Mouse (Mus musculus) testis, adult 2 months (tissue): Measurements from ENCODE around the gene Emp1. TPM values are rescaled to one million over a fixed set of nuclear protein-coding genes. Genes with fewer than 3 reads are reported as not detected.
A peak's percentile ranks its signal among the peaks of the same experiment; 100 is the strongest.

Experiments
- H3K27ac ChIP-seq: fragments of 200-500 bp; 2 replicates; pipeline ENCODE4 v1.5.1; 2012; ENCODE audit warnings: low read depth, low read length; ENCODE audit not compliant: control insufficient read depth, insufficient read depth
- H3K27me3 ChIP-seq: fragments of 200-500 bp; 2 replicates; pipeline ENCODE4 v1.6.1; 2012; ENCODE audit warnings: mild to moderate bottlenecking, low read length, moderate library complexity; ENCODE audit not compliant: control insufficient read depth, insufficient read depth
- H3K36me3 ChIP-seq: fragments of 200-500 bp; 2 replicates; pipeline ENCODE4 v1.6.1; 2012; ENCODE audit warnings: mild to moderate bottlenecking, low read length; ENCODE audit not compliant: control insufficient read depth, insufficient read depth
- H3K4me1 ChIP-seq: fragments of 200-500 bp; 2 replicates; pipeline ENCODE4 v1.6.1; 2012; ENCODE audit warnings: low read length; ENCODE audit not compliant: control insufficient read depth, insufficient read depth
- H3K4me3 ChIP-seq: fragments of 200-500 bp; 2 replicates; pipeline ENCODE4 v1.5.1; 2012; ENCODE audit warnings: low read depth, mild to moderate bottlenecking, low read length, moderate library complexity, mixed read lengths; ENCODE audit not compliant: control insufficient read depth
- CTCF ChIP-seq: fragments of 200-500 bp; IDR thresholded peaks from 2 replicates; pipeline ENCODE4 v1.5.1; 2012; ENCODE audit warnings: low read depth, mild to moderate bottlenecking, inconsistent platforms, low read length, moderate library complexity; ENCODE audit not compliant: control insufficient read depth, insufficient read depth, insufficient replicate concordance
- POLR2A ChIP-seq: fragments of 200-500 bp; IDR thresholded peaks from 2 replicates; pipeline ENCODE4 v1.6.1; 2012; ENCODE audit warnings: low read depth, mild to moderate bottlenecking, inconsistent platforms, low read length, moderate library complexity; ENCODE audit not compliant: control insufficient read depth
- polyA plus RNA-seq: library from polyadenylated mRNA; depleted of rRNA; stranded (reverse); fragments of >200 nt; gene quantifications from 2 replicates; pipeline ENCODE4 v1.2.3, GENCODE M21; 2012

The Emp1 gene
- polyA plus RNA-seq, 1 experiment, result 3.2 TPM

GRCm38 (mm10) chr6:135364041-135364745, 1.8 kb downstream of the Emp1 start:
- Histone ChIP-seq H3K36me3 (no peaks in the 10 kb centered on the region), H3K27ac (peak overlapping the region; percentile 73), H3K4me3 (no peak overlapping the region), H3K27me3 (no peaks in the 10 kb centered on the region), H3K4me1 (peaks cover 8% of the 10 kb centered on the region)
- TF ChIP-seq CTCF (no peak), POLR2A (no peak)

DNA sequence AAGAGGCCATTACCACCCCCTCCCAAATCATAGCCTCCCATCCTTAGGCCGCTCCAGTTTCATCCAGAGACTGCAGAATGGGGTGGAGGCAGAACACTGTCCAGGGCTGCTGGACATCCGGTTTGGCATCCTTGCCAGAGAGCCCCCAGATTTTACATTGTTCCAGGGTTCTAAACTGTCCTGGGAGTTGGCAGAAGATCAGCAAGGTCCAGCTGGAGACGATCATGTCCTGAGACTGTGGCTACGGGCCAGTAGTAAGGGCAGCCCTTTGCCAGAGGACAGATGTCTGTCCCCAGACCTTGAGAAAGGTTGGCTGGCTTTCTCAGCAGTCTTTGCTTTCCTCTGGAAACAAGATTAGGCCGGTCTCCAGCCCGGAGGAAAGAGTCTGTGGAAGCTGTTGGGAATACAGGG, 2.6 kb downstream of the Emp1 start:
- H3K27me3 ChIP-seq, result no peaks in the 10 kb centered on the region
- H3K36me3 ChIP-seq, result no peaks in the 10 kb centered on the region
- no peak overlapping the region for H3K4me3 ChIP-seq
- peak overlapping the region; percentile 14 for H3K27ac ChIP-seq
- peaks cover 8% of the 10 kb centered on the region for H3K4me1 ChIP-seq
- TF ChIP-seq CTCF, result no peak
- TF ChIP-seq POLR2A, result no peak

GRCm38 (mm10) chr6:135365614-135366013, 3.3 kb downstream of the Emp1 start:
- Histone ChIP-seq H3K4me1 (peaks cover 8% of the 10 kb centered on the region), H3K27me3 (no peaks in the 10 kb centered on the region), H3K4me3 (no peak overlapping the region), H3K36me3 (no peaks in the 10 kb centered on the region), H3K27ac (no peak overlapping the region)
- TF ChIP-seq CTCF, result no peak
- no peak for TF ChIP-seq POLR2A

- Histone ChIP-seq H3K4me3 (no peak overlapping the region), H3K27ac (no peak overlapping the region), H3K27me3 (no peaks in the 10 kb centered on the region), H3K36me3 (no peaks in the 10 kb centered on the region), H3K4me1 (peaks cover 8% of the 10 kb centered on the region)
- TF ChIP-seq POLR2A (no peak), CTCF (no peak)
Measured at GRCm38 (mm10) chr6:135368230-135368629, 5.9 kb downstream of the Emp1 start.

DNA sequence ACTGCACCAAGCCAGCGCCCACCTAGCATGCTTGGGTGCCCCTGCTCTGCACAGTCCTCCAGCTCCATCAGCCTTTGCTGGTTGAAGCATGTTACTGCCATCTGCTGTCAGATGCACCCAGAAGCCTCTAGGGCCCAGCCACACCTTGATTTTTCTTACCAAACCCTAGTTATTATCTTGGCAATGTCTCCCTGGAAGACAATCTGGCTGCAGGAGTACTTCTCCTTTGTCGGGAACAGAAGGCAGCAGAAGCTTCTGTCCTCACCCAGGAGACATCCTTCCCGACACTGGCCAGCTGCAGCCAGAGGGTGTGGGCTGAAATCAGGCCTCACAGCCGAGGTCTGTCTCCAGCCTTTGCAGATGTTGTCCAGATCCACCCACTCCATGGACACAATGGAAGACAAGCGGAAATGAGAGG, 7.2 kb downstream of the Emp1 start:
- TF ChIP-seq POLR2A (no peak), CTCF (no peak)
- no peak overlapping the region for H3K27ac ChIP-seq
- H3K36me3 ChIP-seq, result no peaks in the 10 kb centered on the region
- no peak overlapping the region for H3K4me3 ChIP-seq
- no peaks in the 10 kb centered on the region for H3K27me3 ChIP-seq
- H3K4me1 ChIP-seq, result peaks cover 8% of the 10 kb centered on the region

- Histone ChIP-seq H3K27me3 (no peaks in the 10 kb centered on the region), H3K4me3 (no peak overlapping the region), H3K27ac (no peak overlapping the region), H3K4me1 (0 out of 2 replicates have a peak, but pooled peaks cover 2% of the 10 kb centered on the region), H3K36me3 (no peaks in the 10 kb centered on the region)
- TF ChIP-seq POLR2A (no peak), CTCF (no peak)
Measured at GRCm38 (mm10) chr6:135370954-135371353, 8.6 kb downstream of the Emp1 start.

GRCm38 (mm10) chr6:135373357-135373756, 11.0 kb downstream of the Emp1 start:
- no peaks in the 10 kb centered on the region for H3K36me3 ChIP-seq
- H3K27me3 ChIP-seq, result no peaks in the 10 kb centered on the region
- H3K4me3 ChIP-seq, result no peak overlapping the region
- H3K4me1 ChIP-seq, result peaks cover 5% of the 10 kb centered on the region
- TF ChIP-seq POLR2A (no peak), CTCF (no peak)
- H3K27ac ChIP-seq, result no peak overlapping the region
